Mouse (Mus musculus): ENCODE results near the gene Por. TPM values are rescaled to one million over a fixed set of nuclear protein-coding genes. Genes with fewer than 3 reads are reported as not detected.

Gene Por
- 113 and 117 TPM in 2 replicates for polyA plus RNA-seq (2014; fragmentation: Nextera tagmentation; extraction: Ambion mirVana)

DNA sequence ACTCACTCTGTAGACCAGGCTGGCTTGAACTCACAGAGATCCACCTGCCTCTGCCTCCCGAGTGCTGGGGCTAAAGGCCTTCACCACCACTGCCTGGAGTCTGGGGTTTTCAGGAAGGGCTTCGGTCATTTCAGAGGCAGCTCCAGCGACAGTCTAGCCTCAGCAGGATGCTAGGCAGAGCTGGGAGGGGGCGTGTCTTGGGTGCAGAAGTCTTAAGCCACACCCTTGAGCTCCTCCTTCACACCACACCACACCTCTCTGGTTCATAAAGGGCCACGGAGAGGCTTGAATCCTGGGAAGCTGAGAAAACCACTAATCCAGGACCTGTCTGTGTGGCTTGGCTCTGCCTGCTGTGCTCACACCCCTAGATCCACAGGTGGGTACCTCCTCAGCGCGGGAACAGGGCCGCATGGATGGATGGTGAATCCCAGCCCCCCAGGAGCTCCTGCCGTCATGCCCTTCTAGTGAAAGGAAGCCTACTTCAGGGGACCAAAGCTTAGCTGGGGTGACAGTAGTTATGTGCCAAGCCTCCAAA lies at the start of gene Por:
TSS of gene Por (plus strand) at position 293 of the 535 bp plus-strand sequence.
- Histone ChIP-seq H3K9me3 (ENCODE audit: control insufficient read depth, low read length) (no peaks in the 10 kb centered on the region), H3K9ac (ENCODE audit: low read length) (no peak within 1 kb of the TSS)

DNA sequence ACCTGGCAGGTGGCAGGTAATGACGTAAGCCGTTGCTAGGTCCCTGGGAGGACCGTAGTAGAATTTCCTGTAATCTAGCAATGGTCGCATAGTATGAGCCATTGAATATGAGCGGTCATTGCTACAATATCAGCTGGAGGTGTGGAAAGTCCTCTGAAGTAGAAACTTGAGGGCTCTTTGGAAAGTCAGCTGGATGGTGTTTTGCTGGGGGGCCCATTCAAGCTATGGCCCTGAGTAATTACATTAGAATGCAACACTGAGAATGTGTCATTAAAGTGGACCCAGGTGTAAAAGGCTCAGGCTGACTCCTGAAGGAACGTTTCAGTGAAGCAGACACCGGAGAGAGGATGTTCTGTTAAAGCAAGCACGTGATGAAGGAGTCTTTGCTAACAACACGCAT lies 49.3 kb upstream of the Por start:
- Histone ChIP-seq H3K36me3 (ENCODE audit: control insufficient read depth, insufficient read depth, low read length) (no peaks in the 10 kb centered on the region), H3K4me2 (ENCODE audit: low read depth, low read length, severe bottlenecking) (no peak overlapping the region), H3K9ac (ENCODE audit: low read length) (no peak overlapping the region), H3K4me3 (ENCODE audit: low read depth, low read length) (no peak overlapping the region), H3K27me3 (ENCODE audit: control insufficient read depth, insufficient read depth, low read length) (no peaks in the 10 kb centered on the region), H3K27ac (ENCODE audit: low read depth, low read length) (no peak overlapping the region), H3K4me1 (replicated peaks; ENCODE audit: control insufficient read depth, insufficient read depth, low read length) (no peaks in the 10 kb centered on the region), H3K9me3 (ENCODE audit: control insufficient read depth, low read length) (no peaks in the 10 kb centered on the region)
- no peak for DNase-seq (ENCODE audit: low spot score)
- 87% methylated on average over 9 of the region's 9 CpGs for WGBS
- no peak for ATAC-seq (replicated peaks; ENCODE audit: low FRiP score)

More for the DNA sequence above, at the start of gene Por:
- no peak within 1 kb of the TSS for H3K4me2 ChIP-seq (ENCODE audit: low read depth, low read length, severe bottlenecking)
- no peak within 1 kb of the TSS for H3K4me3 ChIP-seq (ENCODE audit: low read depth, low read length)
- no peak for DNase-seq (ENCODE audit: low spot score)
- no peaks in the 10 kb centered on the region for H3K36me3 ChIP-seq (ENCODE audit: control insufficient read depth, insufficient read depth, low read length)
- WGBS = 21% methylated on average over 9 of the region's 9 CpGs
- no peaks in the 10 kb centered on the region for H3K27me3 ChIP-seq (ENCODE audit: control insufficient read depth, insufficient read depth, low read length)
- H3K4me1 ChIP-seq (replicated peaks; ENCODE audit: control insufficient read depth, insufficient read depth, low read length) = peaks cover 3% of the 10 kb centered on the region
- H3K27ac ChIP-seq (ENCODE audit: low read depth, low read length) = no peak within 1 kb of the TSS
- ATAC-seq (replicated peaks; ENCODE audit: low FRiP score) = no peak

DNA sequence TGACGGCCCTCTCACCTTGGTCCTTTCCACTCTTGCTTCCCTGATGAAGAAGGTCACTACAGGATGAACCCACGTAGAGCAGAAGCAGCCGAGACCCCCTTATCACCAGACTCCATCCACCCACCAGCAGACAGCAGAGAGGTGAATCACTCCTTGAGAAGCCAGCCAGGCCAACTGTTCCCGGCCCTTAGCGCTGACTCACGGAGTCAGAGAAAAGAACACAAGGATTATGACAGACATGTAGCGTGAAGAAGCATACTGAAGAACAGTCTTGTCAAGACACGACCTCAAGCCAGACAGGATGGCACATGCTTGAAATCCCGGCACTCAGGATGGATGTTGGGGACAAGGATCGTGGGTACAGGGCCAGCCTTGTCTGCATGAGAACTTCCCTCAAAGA lies 48.1 kb upstream of the Por start:
- H3K4me3 ChIP-seq (ENCODE audit: low read depth, low read length) = no peak overlapping the region
- no peaks in the 10 kb centered on the region for H3K36me3 ChIP-seq (ENCODE audit: control insufficient read depth, insufficient read depth, low read length)
- H3K4me1 ChIP-seq (replicated peaks; ENCODE audit: control insufficient read depth, insufficient read depth, low read length) = no peaks in the 10 kb centered on the region
- H3K4me2 ChIP-seq (ENCODE audit: low read depth, low read length, severe bottlenecking) = no peak overlapping the region
- ATAC-seq (replicated peaks; ENCODE audit: low FRiP score) (no peak), DNase-seq (ENCODE audit: low spot score) (no peak)
- no peak overlapping the region for H3K27ac ChIP-seq (ENCODE audit: low read depth, low read length)
- H3K9ac ChIP-seq (ENCODE audit: low read length) = no peak overlapping the region
- 83% methylated on average over 10 of the region's 10 CpGs for WGBS
- H3K27me3 ChIP-seq (ENCODE audit: control insufficient read depth, insufficient read depth, low read length) = no peaks in the 10 kb centered on the region
- H3K9me3 ChIP-seq (ENCODE audit: control insufficient read depth, low read length) = no peaks in the 10 kb centered on the region

DNA sequence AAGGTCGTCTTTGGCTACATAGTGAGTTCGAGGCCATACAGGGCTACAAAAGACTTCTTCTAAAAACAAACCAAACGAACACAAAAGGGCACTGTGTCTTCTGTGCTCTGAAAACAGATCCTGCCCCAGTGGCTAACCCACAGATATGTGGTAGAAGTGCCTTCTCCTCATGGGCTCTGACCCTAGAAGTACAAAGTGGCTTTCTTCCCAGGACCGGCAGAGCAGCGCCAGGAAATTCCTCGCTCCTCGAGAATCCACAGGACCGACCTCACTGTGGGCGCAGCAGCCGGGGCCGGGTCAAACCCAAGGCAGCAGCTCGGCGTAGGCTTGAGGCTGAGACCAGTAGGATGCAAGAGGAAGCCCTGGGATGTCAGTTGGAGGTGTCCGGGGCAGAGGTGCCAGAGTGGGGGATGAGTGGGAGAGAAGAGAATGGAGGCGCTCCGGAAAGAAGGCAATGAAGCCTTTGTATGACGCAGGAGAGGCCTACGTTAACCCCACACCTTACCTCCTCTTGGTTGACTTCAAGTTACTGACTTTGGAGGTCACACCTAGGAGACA lies 46.7 kb upstream of the Por start:
- no peak overlapping the region for H3K4me3 ChIP-seq (ENCODE audit: low read depth, low read length)
- no peak overlapping the region for H3K27ac ChIP-seq (ENCODE audit: low read depth, low read length)
- DNase-seq (ENCODE audit: low spot score) = no peak
- no peaks in the 10 kb centered on the region for H3K9me3 ChIP-seq (ENCODE audit: control insufficient read depth, low read length)
- H3K9ac ChIP-seq (ENCODE audit: low read length) = no peak overlapping the region
- 86% methylated on average over 18 of the region's 18 CpGs for WGBS
- no peaks in the 10 kb centered on the region for H3K36me3 ChIP-seq (ENCODE audit: control insufficient read depth, insufficient read depth, low read length)
- H3K4me2 ChIP-seq (ENCODE audit: low read depth, low read length, severe bottlenecking) = no peak overlapping the region
- H3K27me3 ChIP-seq (ENCODE audit: control insufficient read depth, insufficient read depth, low read length) = no peaks in the 10 kb centered on the region
- ATAC-seq (replicated peaks; ENCODE audit: low FRiP score) = no peak
- H3K4me1 ChIP-seq (replicated peaks; ENCODE audit: control insufficient read depth, insufficient read depth, low read length) = no peaks in the 10 kb centered on the region

DNA sequence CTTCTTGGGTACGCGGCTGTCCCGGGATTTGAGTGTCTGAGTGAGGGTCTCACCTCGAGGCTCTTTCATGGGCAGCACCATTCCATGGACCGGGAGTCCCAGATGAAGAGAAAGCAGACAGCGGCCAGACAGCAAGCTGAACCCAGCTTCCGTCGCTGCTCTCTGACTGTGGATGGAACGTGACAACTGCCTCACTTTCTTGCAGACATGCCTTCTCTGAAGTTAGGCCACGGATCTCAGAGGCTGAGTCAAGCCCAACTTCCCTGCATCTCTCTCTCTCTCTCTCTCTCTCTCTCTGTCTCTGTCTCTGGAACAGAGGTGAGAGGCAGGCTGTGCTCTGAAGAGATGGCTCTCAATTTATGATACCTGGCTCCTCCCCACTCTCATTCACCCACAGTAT lies 40.9 kb upstream of the Por start:
- no peaks in the 10 kb centered on the region for H3K36me3 ChIP-seq (ENCODE audit: control insufficient read depth, insufficient read depth, low read length)
- H3K27me3 ChIP-seq (ENCODE audit: control insufficient read depth, insufficient read depth, low read length) = no peaks in the 10 kb centered on the region
- H3K4me2 ChIP-seq (ENCODE audit: low read depth, low read length, severe bottlenecking) = no peak overlapping the region
- 46% methylated on average over 10 of the region's 10 CpGs for WGBS
- H3K9ac ChIP-seq (ENCODE audit: low read length) = no peak overlapping the region
- ATAC-seq (replicated peaks; ENCODE audit: low FRiP score) = no peak
- H3K9me3 ChIP-seq (ENCODE audit: control insufficient read depth, low read length) = no peaks in the 10 kb centered on the region
- H3K27ac ChIP-seq (ENCODE audit: low read depth, low read length) = no peak overlapping the region
- DNase-seq (ENCODE audit: low spot score) = no peak
- peaks cover 2% of the 10 kb centered on the region; the same call in 1 of the 2 replicates for H3K4me1 ChIP-seq (replicated peaks; ENCODE audit: control insufficient read depth, insufficient read depth, low read length)
- no peak overlapping the region for H3K4me3 ChIP-seq (ENCODE audit: low read depth, low read length)

DNA sequence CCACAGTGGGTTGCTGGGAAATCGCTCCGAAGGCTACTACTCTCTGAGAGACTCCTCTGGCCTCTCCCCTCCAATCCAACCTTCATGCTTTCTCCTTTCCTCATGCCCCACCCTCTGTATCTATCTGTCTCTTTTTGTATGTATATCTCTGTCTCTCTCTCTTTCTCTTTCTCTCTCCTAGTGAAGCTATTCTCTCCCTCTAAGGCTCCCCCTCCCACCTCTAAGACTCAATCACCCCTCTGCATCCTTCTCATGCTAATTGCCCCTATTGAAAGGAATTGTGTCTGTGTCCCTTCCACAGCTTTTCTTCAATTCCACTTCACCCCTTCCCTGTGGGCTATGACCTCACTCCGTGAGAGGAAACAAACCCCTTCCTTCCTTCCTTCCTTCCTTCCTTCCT lies 40.4 kb upstream of the Por start:
- peaks cover 2% of the 10 kb centered on the region; the same call in 1 of the 2 replicates for H3K4me1 ChIP-seq (replicated peaks; ENCODE audit: control insufficient read depth, insufficient read depth, low read length)
- no peak overlapping the region for H3K9ac ChIP-seq (ENCODE audit: low read length)
- no peaks in the 10 kb centered on the region for H3K36me3 ChIP-seq (ENCODE audit: control insufficient read depth, insufficient read depth, low read length)
- no peaks in the 10 kb centered on the region for H3K9me3 ChIP-seq (ENCODE audit: control insufficient read depth, low read length)
- no peak for ATAC-seq (replicated peaks; ENCODE audit: low FRiP score)
- no peak overlapping the region for H3K27ac ChIP-seq (ENCODE audit: low read depth, low read length)
- WGBS = 80% methylated on average over 3 of the region's 3 CpGs
- no peak overlapping the region for H3K4me2 ChIP-seq (ENCODE audit: low read depth, low read length, severe bottlenecking)
- H3K27me3 ChIP-seq (ENCODE audit: control insufficient read depth, insufficient read depth, low read length) = no peaks in the 10 kb centered on the region
- DNase-seq (ENCODE audit: low spot score) = no peak
- no peak overlapping the region for H3K4me3 ChIP-seq (ENCODE audit: low read depth, low read length)

DNA sequence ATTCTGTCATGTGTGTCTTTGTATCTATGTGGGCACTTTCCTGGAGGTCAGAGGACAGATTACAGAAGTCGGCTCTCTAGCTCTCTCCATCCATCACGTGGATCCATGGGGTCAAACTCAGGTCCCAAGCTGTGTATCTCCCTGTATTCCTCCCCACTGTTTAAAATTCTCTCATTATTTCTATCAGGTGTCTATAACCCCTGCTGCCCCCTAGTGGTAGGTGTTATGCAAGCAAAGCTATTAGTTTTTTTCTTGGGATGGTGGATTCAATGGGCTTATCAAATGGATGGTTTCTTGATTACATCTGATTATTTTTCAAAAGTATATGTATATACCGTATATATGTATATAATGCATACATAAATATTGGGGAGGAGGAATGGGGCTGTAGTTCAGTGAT lies 39.2 kb upstream of the Por start:
- no peaks in the 10 kb centered on the region for H3K9me3 ChIP-seq (ENCODE audit: control insufficient read depth, low read length)
- H3K27ac ChIP-seq (ENCODE audit: low read depth, low read length) = no peak overlapping the region
- no peaks in the 10 kb centered on the region for H3K27me3 ChIP-seq (ENCODE audit: control insufficient read depth, insufficient read depth, low read length)
- ATAC-seq (replicated peaks; ENCODE audit: low FRiP score) = no peak
- 34% methylated on average over 3 of the region's 3 CpGs for WGBS
- no peak overlapping the region for H3K4me2 ChIP-seq (ENCODE audit: low read depth, low read length, severe bottlenecking)
- H3K36me3 ChIP-seq (ENCODE audit: control insufficient read depth, insufficient read depth, low read length) = no peaks in the 10 kb centered on the region
- peaks cover 2% of the 10 kb centered on the region; the same call in 1 of the 2 replicates for H3K4me1 ChIP-seq (replicated peaks; ENCODE audit: control insufficient read depth, insufficient read depth, low read length)
- peak; percentile 64 for DNase-seq (ENCODE audit: low spot score)
- no peak overlapping the region for H3K4me3 ChIP-seq (ENCODE audit: low read depth, low read length)
- no peak overlapping the region for H3K9ac ChIP-seq (ENCODE audit: low read length)

DNA sequence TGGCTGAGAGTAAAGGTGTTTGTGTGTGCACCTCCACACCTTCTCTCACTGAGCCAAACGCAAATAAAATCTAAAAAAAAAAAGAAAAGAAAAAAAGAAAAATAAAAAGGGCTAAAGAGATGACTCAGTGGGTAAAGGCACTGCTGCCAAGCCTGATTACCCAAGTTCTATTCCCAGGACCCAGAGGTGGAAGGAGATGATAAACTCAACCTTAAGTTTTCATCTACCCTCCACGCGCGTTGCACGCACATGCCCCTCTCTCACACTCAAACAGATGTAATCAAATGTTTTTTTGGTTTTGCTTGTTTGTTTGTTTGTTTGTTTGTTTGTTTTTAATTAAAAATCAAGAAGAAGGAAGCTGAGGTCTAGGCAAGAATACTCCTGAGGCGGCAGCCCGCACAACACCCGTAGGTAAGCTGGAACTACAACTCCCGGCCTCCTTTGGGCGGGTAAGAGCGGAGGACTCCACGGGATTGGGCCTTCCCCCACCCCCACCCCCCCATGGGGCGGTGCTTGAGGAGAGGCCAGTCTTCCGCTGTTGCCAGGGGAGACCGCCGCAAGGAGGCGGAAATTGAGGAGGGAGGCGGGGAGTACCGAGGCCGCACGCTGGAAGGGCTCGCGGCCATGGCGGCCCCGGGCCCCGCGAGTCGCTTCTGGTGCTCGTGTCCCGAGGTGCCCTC lies 37.6 kb upstream of the Por start, which contains the start of gene Rhbdd2:
TSS of gene Rhbdd2 (plus strand) at position 502 of the 680 bp plus-strand sequence.
- H3K36me3 ChIP-seq (ENCODE audit: control insufficient read depth, insufficient read depth, low read length) = no peaks in the 10 kb centered on the region; the same call in 1 of the 2 replicates
- peak within 1 kb of the TSS; percentile 91 for H3K9ac ChIP-seq (ENCODE audit: low read length)
- peak; percentile 98 for ATAC-seq (replicated peaks; ENCODE audit: low FRiP score)
- peak within 1 kb of the TSS; percentile 62 for H3K4me2 ChIP-seq (ENCODE audit: low read depth, low read length, severe bottlenecking)
- WGBS = 13% methylated on average over 25 of the region's 30 CpGs
- H3K9me3 ChIP-seq (ENCODE audit: control insufficient read depth, low read length) = no peaks in the 10 kb centered on the region
- H3K4me1 ChIP-seq (replicated peaks; ENCODE audit: control insufficient read depth, insufficient read depth, low read length) = peaks cover 2% of the 10 kb centered on the region; the same call in 1 of the 2 replicates
- DNase-seq (ENCODE audit: low spot score) = peak; percentile 99
- peak within 1 kb of the TSS; percentile 82 for H3K4me3 ChIP-seq (ENCODE audit: low read depth, low read length)
- H3K27me3 ChIP-seq (ENCODE audit: control insufficient read depth, insufficient read depth, low read length) = no peaks in the 10 kb centered on the region
- peak within 1 kb of the TSS; percentile 70; the same call in 1 of the 2 replicates for H3K27ac ChIP-seq (ENCODE audit: low read depth, low read length)
